Mouse (Mus musculus) heart, adult 2 months (tissue): ENCODE results near the gene Fstl1.

Experiments
- CTCF ChIP-seq: fragments of 200-600 bp; IDR thresholded peaks from 2 replicates; pipeline ENCODE4 v1.8.1; 2022; ENCODE audit warnings: antibody characterized with exemption, mild to moderate bottlenecking, moderate library complexity
- EP300 ChIP-seq: fragments of 200-500 bp; IDR thresholded peaks from 2 replicates; pipeline ENCODE4 v1.6.1; 2011; ENCODE audit warnings: low read depth, low read length, control low read depth; ENCODE audit not compliant: insufficient read depth
- POLR2A ChIP-seq: fragments of 200-500 bp; IDR thresholded peaks from 2 replicates; pipeline ENCODE4 v1.6.1; 2011; ENCODE audit warnings: mild to moderate bottlenecking, low read depth, low read length, control low read depth; ENCODE audit not compliant: insufficient read depth

DNA sequence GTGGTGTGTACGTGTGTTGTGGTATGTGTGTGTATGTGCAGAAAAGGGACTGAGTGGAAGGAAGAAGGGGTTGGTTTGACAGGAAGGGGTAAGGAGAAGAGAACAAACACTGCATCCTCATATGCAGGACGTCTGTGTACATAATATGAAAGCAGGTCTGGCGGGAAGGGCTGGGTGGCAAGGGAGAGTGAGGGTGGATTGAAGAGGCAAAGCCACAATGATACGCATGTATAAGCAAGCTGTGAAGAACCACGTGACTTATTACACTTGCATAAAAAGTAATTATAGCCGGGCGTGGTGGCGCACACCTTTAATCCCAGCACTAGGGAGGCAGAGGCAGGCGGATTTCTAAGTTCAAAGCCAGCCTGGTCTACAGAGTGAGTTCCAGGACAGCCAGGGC is 89.2 kb downstream of the Fstl1 start:
- TF ChIP-seq CTCF (no peak), POLR2A (no peak), EP300 (no peak)
